Mouse (Mus musculus) testis, adult 2 months (tissue): ENCODE results near the gene Dusp8.

Experiments
- CTCF ChIP-seq: fragments of 200-500 bp; IDR thresholded peaks from 2 replicates; pipeline ENCODE4 v1.5.1; 2012; ENCODE audit warnings: low read depth, mild to moderate bottlenecking, inconsistent platforms, low read length, moderate library complexity; ENCODE audit not compliant: control insufficient read depth, insufficient read depth, insufficient replicate concordance
- POLR2A ChIP-seq: fragments of 200-500 bp; IDR thresholded peaks from 2 replicates; pipeline ENCODE4 v1.6.1; 2012; ENCODE audit warnings: low read depth, mild to moderate bottlenecking, inconsistent platforms, low read length, moderate library complexity; ENCODE audit not compliant: control insufficient read depth

DNA sequence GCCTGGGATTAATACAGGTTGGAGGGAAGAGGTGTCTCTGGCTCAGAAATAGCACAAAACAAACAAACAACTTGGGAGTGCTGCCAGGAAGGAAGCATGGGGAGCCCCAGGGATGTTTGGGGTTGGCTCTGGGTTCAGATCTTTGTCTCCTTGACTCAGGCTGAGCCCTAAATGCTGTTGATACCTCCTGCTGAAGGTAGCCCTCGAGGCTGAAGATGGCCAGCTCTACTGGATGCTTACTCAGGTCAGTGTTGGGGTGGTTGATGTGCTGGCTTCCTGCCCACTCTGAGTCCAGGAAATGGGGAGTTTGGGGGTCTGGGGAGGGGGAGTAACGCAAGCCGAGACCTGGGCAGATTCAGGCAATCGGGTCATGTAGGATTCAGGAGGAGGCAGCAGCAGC is 1.1 kb upstream of the Dusp8 start:
- no peak for TF ChIP-seq CTCF
- no peak for TF ChIP-seq POLR2A
